Mouse (Mus musculus) T-helper 2 cell (primary cell): ENCODE data around the gene Xdh.
"Not testable (repeated sequence)": the region's sequence is repeated elsewhere in the genome, so short reads cannot be mapped to it uniquely, and the experiment has no call there.

Experiments
- in situ Hi-C: fragments of 300-600 bp; cut with MboI, MseI; formaldehyde crosslinking; loops from one replicate; pipeline ENCODE4 v1.15.1; 2025; ENCODE audit warnings: high pct_unique_total_duplicates

The Xdh gene

DNA sequence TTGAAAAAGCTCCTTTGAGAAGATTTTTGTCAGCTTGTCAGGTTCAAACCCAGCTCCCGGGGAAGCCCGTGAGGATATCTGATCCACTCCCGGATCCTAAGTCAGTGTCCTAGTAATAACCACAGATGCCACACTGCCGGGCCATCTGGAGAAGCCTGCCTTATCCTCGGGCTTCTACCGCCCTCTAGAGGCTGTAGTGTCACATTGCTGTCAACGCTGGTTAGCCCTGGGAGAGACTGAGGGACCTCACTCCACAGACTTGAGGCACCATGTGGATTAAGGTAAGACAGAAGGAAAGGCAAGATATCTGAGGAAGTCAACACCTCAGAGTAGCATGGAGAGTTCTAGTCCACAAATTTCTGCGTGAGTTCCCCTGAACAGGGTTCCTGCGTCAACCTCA lies 67.8 kb downstream of the Xdh start:
- in situ Hi-C loops = loop anchor here (5.0 kb wide), 3 partner anchors 70 to 580 kb away; no protein-coding TSS in a partner anchor

DNA sequence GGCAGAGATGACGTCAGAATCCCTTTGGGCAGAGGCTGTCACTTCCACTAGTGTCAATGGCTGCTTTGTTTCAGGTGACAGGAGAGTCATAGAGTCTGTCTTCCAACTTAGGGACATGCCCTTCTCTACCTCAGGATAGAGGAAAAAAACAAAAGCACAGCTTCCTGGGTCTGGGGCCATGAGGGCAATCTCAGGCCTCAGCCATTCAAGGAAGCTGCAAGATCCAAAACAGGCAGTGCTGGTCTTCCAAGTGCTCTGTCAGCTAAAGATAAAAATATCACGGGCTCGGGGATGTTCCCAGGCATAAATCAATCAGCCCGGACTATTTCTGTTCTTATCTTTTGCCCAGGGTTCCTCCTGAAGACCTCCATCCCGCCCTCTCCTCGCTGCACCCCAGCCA lies 68.7 kb downstream of the Xdh start:
- in situ Hi-C loops = loop anchor here (5.0 kb wide), 3 partner anchors 69 to 579 kb away; no protein-coding TSS in a partner anchor

- in situ Hi-C loops = loop anchor here (5.0 kb wide), 3 partner anchors 68 to 578 kb away; no protein-coding TSS in a partner anchor
Observed at GRCm38 (mm10) chr17:73880286-73880685, 69.7 kb downstream of the Xdh start.

GRCm38 (mm10) chr17:73879262-73879916 lies 70.6 kb downstream of the Xdh start:
- in situ Hi-C loops = no loop called here

DNA sequence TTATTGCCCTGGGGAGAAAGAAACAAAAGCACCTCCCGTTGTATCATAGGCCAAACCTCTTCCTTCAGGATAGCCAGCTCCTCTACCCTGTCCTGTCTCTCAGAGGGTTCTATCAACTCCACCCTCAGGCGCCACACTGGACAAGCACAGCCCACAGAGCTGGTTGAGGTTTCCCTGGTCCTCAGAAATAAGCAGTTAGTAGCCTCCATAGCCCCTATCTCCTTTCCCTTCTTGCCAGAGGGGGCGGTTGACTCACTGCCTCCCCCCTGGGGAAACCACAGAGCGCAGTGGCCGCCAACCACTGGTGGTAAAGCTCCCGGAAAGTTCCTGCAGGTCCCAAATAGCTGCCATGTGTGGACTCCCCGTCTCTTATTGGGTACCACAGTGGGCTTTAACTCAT lies 74.3 kb downstream of the Xdh start:
- in situ Hi-C loops = no loop called here

- in situ Hi-C loops = no loop called here
Observed at GRCm38 (mm10) chr17:73875268-73875667, 74.7 kb downstream of the Xdh start.

GRCm38 (mm10) chr17:73870956-73871605 lies 78.9 kb downstream of the Xdh start:
- in situ Hi-C loops = no loop called here

- in situ Hi-C loops = no loop called here
Observed at GRCm38 (mm10) chr17:73869008-73869685, 80.8 kb downstream of the Xdh start.

- in situ Hi-C loops = no loop called here
Observed at GRCm38 (mm10) chr17:73853717-73854116, 96.3 kb downstream of the Xdh start.

DNA sequence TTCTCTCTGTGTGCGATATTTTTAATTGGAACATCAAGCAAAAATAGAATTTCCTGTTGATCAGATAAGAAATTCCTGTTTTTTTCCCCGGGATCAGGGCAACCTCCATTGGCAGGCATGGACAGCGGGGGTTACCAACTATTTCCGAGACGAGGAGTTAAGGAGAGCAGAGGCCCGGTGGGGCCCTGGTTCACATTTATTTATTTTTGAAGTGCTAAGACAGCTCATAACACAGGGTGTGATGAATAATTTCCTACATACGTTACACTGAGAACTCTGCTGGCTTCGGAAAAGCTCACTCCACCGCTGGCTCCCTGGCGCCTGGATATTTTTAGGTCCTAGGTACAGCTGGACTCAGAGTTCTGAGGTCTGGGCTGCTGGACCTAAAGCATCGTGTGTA lies 97.0 kb downstream of the Xdh start:
- in situ Hi-C loops = no loop called here

DNA sequence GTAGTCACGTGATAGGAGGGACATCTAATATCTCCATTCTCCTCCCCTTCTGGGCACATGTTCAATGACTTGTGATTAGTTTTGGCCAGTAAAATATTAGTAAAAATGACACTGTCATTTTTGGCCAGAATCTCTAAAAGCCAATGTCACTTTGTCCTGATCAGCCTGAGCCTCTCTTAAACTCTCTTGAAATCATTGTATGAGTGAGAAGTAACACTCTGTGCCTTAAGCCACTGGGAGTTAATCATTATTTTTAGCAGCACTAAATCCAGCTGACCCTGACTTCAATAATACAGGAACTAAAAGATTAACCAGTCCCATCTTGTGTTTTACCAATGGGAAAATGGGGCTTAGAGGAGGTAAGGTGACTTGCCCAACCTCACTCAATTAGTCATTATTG lies 102.6 kb downstream of the Xdh start:
- in situ Hi-C loops = no loop called here

GRCm38 (mm10) chr17:73845632-73846031 lies 104.4 kb downstream of the Xdh start:
- in situ Hi-C loops = no loop called here

- in situ Hi-C loops = no loop called here
Observed at GRCm38 (mm10) chr17:73842963-73843362, 107.0 kb downstream of the Xdh start.

DNA sequence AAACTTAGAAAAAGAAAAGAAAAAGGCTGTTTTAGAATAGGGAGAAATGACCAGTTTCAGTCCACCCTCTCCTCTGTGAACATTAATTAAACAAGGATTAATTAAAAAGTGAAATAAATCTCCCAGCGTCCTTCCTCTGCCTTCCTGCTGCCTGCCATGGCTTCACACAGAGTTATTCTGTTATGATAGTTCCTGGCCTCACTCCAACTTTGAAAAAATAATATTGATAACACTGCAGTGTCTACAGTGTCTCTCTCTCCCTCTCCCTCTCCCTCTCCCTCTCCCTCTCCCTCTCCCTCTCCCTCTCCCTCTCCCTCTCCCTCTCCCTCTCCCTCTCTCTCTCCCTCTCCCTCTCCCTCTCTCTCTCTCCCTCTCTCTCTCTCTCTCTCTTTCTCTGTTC lies 110.1 kb downstream of the Xdh start:
- in situ Hi-C loops = not testable (repeated sequence)

GRCm38 (mm10) chr17:73839086-73839835 lies 110.7 kb downstream of the Xdh start:
- in situ Hi-C loops = no loop called here

DNA sequence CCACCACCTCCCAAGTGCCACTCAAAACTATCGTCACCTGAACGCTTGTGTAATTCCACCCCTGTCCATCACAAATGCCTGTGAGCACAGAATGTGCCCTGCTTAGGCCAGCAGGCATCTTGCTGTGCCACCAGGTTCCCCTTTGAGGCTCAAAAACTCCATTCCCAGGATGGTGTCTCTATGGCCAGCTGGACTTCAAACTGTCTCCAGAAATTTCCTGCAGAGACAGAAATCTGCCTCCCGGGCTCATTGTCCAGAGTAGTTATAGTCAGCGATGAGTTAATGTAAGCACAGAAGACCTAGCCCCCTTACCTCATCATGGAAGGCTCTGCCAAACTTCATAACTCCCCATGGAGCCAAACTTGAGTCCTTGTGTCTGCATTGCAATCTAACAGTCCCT lies 112.8 kb downstream of the Xdh start:
- in situ Hi-C loops = no loop called here

DNA sequence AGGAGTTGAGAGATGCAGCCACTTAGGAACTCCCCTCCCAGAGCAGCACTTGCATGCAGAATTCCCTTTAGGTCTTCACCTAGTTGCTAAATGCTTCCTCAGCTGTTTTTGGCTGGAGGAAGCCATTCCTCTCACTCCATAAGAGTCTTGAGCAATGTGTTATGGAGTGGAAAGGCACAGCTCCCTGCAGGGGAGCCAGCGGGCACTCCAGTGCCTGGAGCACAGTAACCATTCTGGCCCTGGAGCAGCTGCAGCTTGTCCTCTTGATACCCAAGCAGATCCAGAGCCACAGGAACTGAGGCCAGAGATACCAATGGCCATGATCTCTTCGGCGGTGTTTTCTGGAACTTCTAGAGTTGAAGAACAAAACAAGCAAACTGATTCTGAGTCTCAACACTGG lies 113.4 kb downstream of the Xdh start:
- in situ Hi-C loops = no loop called here
